Mouse (Mus musculus) midbrain, postnatal 0 days (tissue): ENCODE data around the gene Wdr83os. TPM values are rescaled to one million over a fixed set of nuclear protein-coding genes. Genes with fewer than 3 reads are reported as not detected.
"Not testable (repeated sequence)": the region's sequence is repeated elsewhere in the genome, so short reads cannot be mapped to it uniquely, and the experiment has no call there.

Experiments used
- ATAC-seq: fragments of 200-750 bp; cut with Nextera tagmentation; 2 replicates; pipeline ENCODE4 v1.8.0; 2017; ENCODE audit warnings: moderate number of reproducible peaks, mild to moderate bottlenecking, moderate TSS enrichment, moderate library complexity; ENCODE audit not compliant: low FRiP score
- DNase-seq: peaks from one replicate; pipeline ENCODE4 v3.0.0-alpha.2; 2015; ENCODE audit warnings: low spot score
- H3K27ac ChIP-seq: fragments of 300-500 bp; sonication (generic); 2 replicates; pipeline ENCODE4 v1.5.1; 2014; ENCODE audit warnings: low read depth, mild to moderate bottlenecking, low read length, mixed read lengths
- H3K27me3 ChIP-seq: fragments of 300-500 bp; sonication (generic); 2 replicates; pipeline ENCODE4 v1.6.1; 2014; ENCODE audit warnings: low read length, control low read depth, mixed read lengths; ENCODE audit not compliant: insufficient read depth
- H3K36me3 ChIP-seq: fragments of 300-500 bp; sonication (generic); 2 replicates; pipeline ENCODE4 v1.6.1; 2014; ENCODE audit warnings: low read length, control low read depth, mixed read lengths; ENCODE audit not compliant: insufficient read depth
- H3K4me1 ChIP-seq: fragments of 300-500 bp; sonication (generic); 2 replicates; pipeline ENCODE4 v1.6.1; 2014; ENCODE audit warnings: mild to moderate bottlenecking, control low read depth, antibody characterized with exemption, low read length, mixed read lengths; ENCODE audit not compliant: insufficient read depth
- H3K4me2 ChIP-seq: fragments of 300-500 bp; sonication (generic); 2 replicates; pipeline ENCODE4 v1.6.1; 2014; ENCODE audit warnings: low read depth, mild to moderate bottlenecking, low read length, mixed read lengths; ENCODE audit not compliant: poor library complexity, severe bottlenecking
- H3K4me3 ChIP-seq: fragments of 300-500 bp; sonication (generic); 2 replicates; pipeline ENCODE4 v1.5.1; 2014; ENCODE audit warnings: low read depth, mild to moderate bottlenecking, low read length, moderate library complexity
- H3K9ac ChIP-seq: fragments of 300-500 bp; sonication (generic); replicated peaks from 2 replicates; pipeline ENCODE4 v1.6.1; 2014; ENCODE audit warnings: mild to moderate bottlenecking, low read length, moderate library complexity, mixed read lengths; ENCODE audit not compliant: poor library complexity, severe bottlenecking
- H3K9me3 ChIP-seq: fragments of 300-500 bp; sonication (generic); 2 replicates; pipeline ENCODE4 v1.6.1; 2016; ENCODE audit warnings: low read length, control low read depth
- CTCF ChIP-seq: IDR thresholded peaks from 2 replicates; pipeline ENCODE4 v1.5.1; 2016; ENCODE audit warnings: antibody characterized with exemption, mild to moderate bottlenecking
- WGBS: fragments of 180-500 bp; shearing (Covaris S2); extraction: QIAGEN DNeasy Blood & Tissue Kit; methylation state at CpG from one replicate; pipeline ENCODE4 v1.1.7; 2014; 5-methylcytosine and 5-hydroxymethylcytosine counted together
- polyA plus RNA-seq: library from polyadenylated mRNA; unstranded; fragments of >200 nt; fragmentation: Nextera tagmentation; extraction: Ambion mirVana; gene quantifications from 2 replicates; pipeline ENCODE4 v1.2.1, GENCODE M21; 2015
- total RNA-seq: library from RNA; depleted of rRNA; stranded (reverse); fragments of >200 nt; gene quantifications from 2 replicates; pipeline ENCODE4 v1.2.3, GENCODE M21; 2014

The Wdr83os gene
- total and polyA plus RNA-seq, 2 experiments from 2014 or later = 105 to 129 TPM

- TF ChIP-seq CTCF = no peak
- 93% methylated on average over 10 of the region's 10 CpGs for WGBS
Observed at GRCm38 (mm10) chr8:85074617-85075016, 5.9 kb upstream of the Wdr83os start.

GRCm38 (mm10) chr8:85076001-85076400, 4.5 kb upstream of the Wdr83os start:
- Histone ChIP-seq H3K27me3 (no peaks in the 10 kb centered on the region), H3K9ac (no peak overlapping the region), H3K9me3 (no peaks in the 10 kb centered on the region), H3K4me3 (no peak overlapping the region), H3K4me1 (0 out of 2 replicates have a peak, but pooled peaks cover 5% of the 10 kb centered on the region), H3K27ac (no peak overlapping the region), H3K4me2 (no peak overlapping the region), H3K36me3 (peaks cover 34% of the 10 kb centered on the region)
- DNase-seq (no peak), ATAC-seq (no peak)
- peak; percentile 62 for TF ChIP-seq CTCF
- WGBS = 72% methylated on average over 9 of the region's 9 CpGs

More at GRCm38 (mm10) chr8:85074617-85075016, 5.9 kb upstream of the Wdr83os start:
- H3K27me3 ChIP-seq = no peaks in the 10 kb centered on the region
- 0 out of 2 replicates have a peak, but pooled peaks cover 1% of the 10 kb centered on the region for H3K4me1 ChIP-seq
- peaks cover 34% of the 10 kb centered on the region for H3K36me3 ChIP-seq
- ATAC-seq = no peak
- H3K27ac ChIP-seq = no peak overlapping the region
- H3K4me2 ChIP-seq = no peak overlapping the region
- DNase-seq = no peak
- H3K9ac ChIP-seq = no peak overlapping the region
- H3K9me3 ChIP-seq = no peaks in the 10 kb centered on the region
- no peak overlapping the region for H3K4me3 ChIP-seq

- Histone ChIP-seq H3K9me3 (no peaks in the 10 kb centered on the region), H3K4me1 (0 out of 2 replicates have a peak, but pooled peaks cover 5% of the 10 kb centered on the region), H3K27ac (no peak overlapping the region), H3K36me3 (peaks cover 34% of the 10 kb centered on the region), H3K4me2 (no peak overlapping the region), H3K4me3 (no peak overlapping the region), H3K9ac (no peak overlapping the region), H3K27me3 (no peaks in the 10 kb centered on the region)
- 3% methylated on average over 2 of the region's 2 CpGs for WGBS
- DNase-seq = peak; percentile 93
- ATAC-seq = peak; percentile 57; the same call in 1 of the 2 replicates
- peak; percentile 100 for TF ChIP-seq CTCF
Observed at GRCm38 (mm10) chr8:85076993-85077392, 3.5 kb upstream of the Wdr83os start.

GRCm38 (mm10) chr8:85080214-85080531, 367 bp upstream of the Wdr83os start:
- Histone ChIP-seq H3K36me3 (peaks cover 20% of the 10 kb centered on the region), H3K4me2 (peak overlapping the region; percentile 94), H3K4me3 (peak overlapping the region; percentile 82), H3K9ac (peak overlapping the region; percentile 82), H3K27ac (peak overlapping the region; percentile 72), H3K4me1 (0 out of 2 replicates have a peak, but pooled peaks cover 5% of the 10 kb centered on the region), H3K27me3 (no peaks in the 10 kb centered on the region), H3K9me3 (no peaks in the 10 kb centered on the region)
- no peak for DNase-seq
- WGBS = under 1% methylated on average over 24 of the region's 25 CpGs
- ATAC-seq = no peak
- TF ChIP-seq CTCF = no peak

- 0 out of 2 replicates have a peak, but pooled peaks cover 5% of the 10 kb centered on the region for H3K4me1 ChIP-seq
- H3K27ac ChIP-seq = peak within 1 kb of the TSS; percentile 72
- ATAC-seq (no peak), DNase-seq (peak; percentile 14)
- peaks cover 11% of the 10 kb centered on the region for H3K36me3 ChIP-seq
- H3K4me3 ChIP-seq = peak within 1 kb of the TSS; percentile 82
- H3K9me3 ChIP-seq = no peaks in the 10 kb centered on the region
- H3K27me3 ChIP-seq = no peaks in the 10 kb centered on the region
- H3K9ac ChIP-seq = peak within 1 kb of the TSS; percentile 82
- WGBS = 1% methylated on average over 9 of the region's 9 CpGs
- H3K4me2 ChIP-seq = peak within 1 kb of the TSS; percentile 94
- TF ChIP-seq CTCF = no peak
Observed at GRCm38 (mm10) chr8:85081216-85081555, 646 bp downstream of the Wdr83os start, which contains the start of gene Wdr83. Wdr83 (minus strand) TSS chr8:85081306.

GRCm38 (mm10) chr8:85082169-85082568, 1.6 kb downstream of the Wdr83os start:
- H3K4me3 ChIP-seq, H3K9ac ChIP-seq, DNase-seq, H3K27me3 ChIP-seq, H3K9me3 ChIP-seq, H3K27ac ChIP-seq, H3K4me2 ChIP-seq, H3K36me3 ChIP-seq, H3K4me1 ChIP-seq, ATAC-seq: not testable (repeated sequence)
- WGBS = 93% methylated on average over 4 of the region's 4 CpGs
